In the genomic region with DNA sequence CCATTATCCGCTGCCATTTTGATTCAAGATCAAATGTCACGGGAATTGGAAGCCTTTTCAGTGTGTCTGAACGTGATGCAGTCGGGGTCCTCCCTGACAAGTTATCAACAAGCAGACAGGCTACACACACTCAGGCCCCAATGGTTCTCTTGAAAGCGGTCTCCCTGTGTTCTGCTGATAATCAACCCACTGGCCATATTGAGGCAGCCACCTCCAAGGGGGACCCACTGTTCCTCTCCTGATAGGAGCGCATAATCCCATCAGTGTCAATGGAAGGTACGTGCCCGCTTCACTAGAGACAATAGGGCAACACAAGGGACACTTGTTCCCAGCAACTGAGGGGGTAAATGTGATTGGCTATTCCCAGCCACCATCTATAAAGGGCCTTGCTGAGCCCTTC, we compare ENCODE assay signal across 10 mouse cellular contexts.
DNase-seq lines count a peak whose midpoint lies in the region; ATAC-seq and TF ChIP-seq lines count a peak whose summit lies in the region.
"Had no signal": no experiment of that assay in that cellular context is flagged by ENCODE, and none has a peak within 500 bp of the region (broad histone marks: within the 10 kb centered on the region; RNA-seq: fewer than 3 reads in every experiment).

No protein-coding gene starts in this region.

- H3K4me3 ChIP-seq in midbrain, embryonic 10.5 days = no peak overlapping the region
- no peak overlapping the region for H3K4me3 ChIP-seq in midbrain, postnatal 0 days (ENCODE audit: low read depth, low read length)
- no peak overlapping the region for H3K4me3 ChIP-seq in forebrain, embryonic 12.5 days (replicated peaks)
- H3K4me3 ChIP-seq in liver, embryonic 16.5 days (ENCODE audit: low read depth, low read length) = no peak overlapping the region
- H3K4me3 ChIP-seq in thymus, adult 2 months (ENCODE audit: control insufficient read depth, insufficient read depth, low read length) = no peak overlapping the region

- WGBS in midbrain, embryonic 10.5 days = 20% methylated on average over 8 of the region's 8 CpGs
- 26% methylated on average over 8 of the region's 8 CpGs for WGBS in midbrain, postnatal 0 days
- WGBS in forebrain, embryonic 12.5 days = 9% methylated on average over 8 of the region's 8 CpGs
- 34% methylated on average over 8 of the region's 8 CpGs for WGBS in liver, embryonic 16.5 days (ENCODE audit: insufficient replicate concordance)
- 97% methylated on average over 8 of the region's 8 CpGs for WGBS in thymus, adult 2 months

- DNase-seq in midbrain, embryonic 10.5 days (ENCODE audit: low spot score) = peak; percentile 83
- no peak for DNase-seq in midbrain, postnatal 0 days (ENCODE audit: low spot score)
- peak; percentile 23 for DNase-seq in yolk sac, embryonic 10.5 days (ENCODE audit: low spot score)
- no peak for DNase-seq in thymus, adult 2 months
- DNase-seq in adrenal gland, postnatal 14 days = no peak
- no peak for DNase-seq in spleen, adult 12 weeks (ENCODE audit: low spot score)
- DNase-seq: kidney, postnatal 36 days had no signal

- no peak overlapping the region for H3K4me2 ChIP-seq in midbrain, postnatal 0 days (ENCODE audit: low read depth, low read length, poor library complexity, severe bottlenecking)
- H3K4me2 ChIP-seq in forebrain, embryonic 12.5 days = no peak overlapping the region
- H3K4me2 ChIP-seq in liver, embryonic 16.5 days (ENCODE audit: low read depth, low read length) = peak overlapping the region; percentile 31

- H3K27me3 ChIP-seq in midbrain, embryonic 10.5 days (ENCODE audit: low read depth, poor library complexity, severe bottlenecking) = peaks cover 83% of the 10 kb centered on the region
- no peaks in the 10 kb centered on the region for H3K27me3 ChIP-seq in midbrain, postnatal 0 days (ENCODE audit: insufficient read depth, low read length)
- peaks cover 75% of the 10 kb centered on the region for H3K27me3 ChIP-seq in forebrain, embryonic 12.5 days
- no peaks in the 10 kb centered on the region for H3K27me3 ChIP-seq in liver, embryonic 16.5 days (ENCODE audit: control insufficient read depth, insufficient read depth, low read depth, low read length)
- H3K27me3 ChIP-seq in thymus, adult 2 months (ENCODE audit: control insufficient read depth, insufficient read depth, low read length) = no peaks in the 10 kb centered on the region

- peak overlapping the region; percentile 80 for H3K27ac ChIP-seq in midbrain, embryonic 10.5 days (replicated peaks)
- H3K27ac ChIP-seq in midbrain, postnatal 0 days (ENCODE audit: low read depth, low read length) = no peak overlapping the region
- H3K27ac ChIP-seq in forebrain, embryonic 12.5 days = no peak overlapping the region
- peak overlapping the region; percentile 73 for H3K27ac ChIP-seq in liver, embryonic 16.5 days (ENCODE audit: low read length)
- no peak overlapping the region for H3K27ac ChIP-seq in thymus, adult 2 months (ENCODE audit: control insufficient read depth, insufficient read depth, low read length)
- H3K27ac ChIP-seq: macrophage had no signal

- no peak overlapping the region for H3K9ac ChIP-seq in midbrain, postnatal 0 days (replicated peaks; ENCODE audit: low read length, poor library complexity, severe bottlenecking)
- H3K9ac ChIP-seq in forebrain, embryonic 12.5 days = no peak overlapping the region
- no peak overlapping the region for H3K9ac ChIP-seq in liver, embryonic 16.5 days (ENCODE audit: low read depth, low read length)

- H3K4me1 ChIP-seq in midbrain, embryonic 10.5 days = peaks cover 62% of the 10 kb centered on the region
- no peaks in the 10 kb centered on the region for H3K4me1 ChIP-seq in midbrain, postnatal 0 days (ENCODE audit: insufficient read depth, low read length)
- peaks cover 46% of the 10 kb centered on the region for H3K4me1 ChIP-seq in forebrain, embryonic 12.5 days
- peaks cover 40% of the 10 kb centered on the region for H3K4me1 ChIP-seq in liver, embryonic 16.5 days (ENCODE audit: control insufficient read depth, low read depth, low read length)
- H3K4me1 ChIP-seq in thymus, adult 2 months (replicated peaks; ENCODE audit: control insufficient read depth, insufficient read depth, low read length) = no peaks in the 10 kb centered on the region

- H3K36me3 ChIP-seq in midbrain, embryonic 10.5 days = no peaks in the 10 kb centered on the region
- H3K36me3 ChIP-seq in midbrain, postnatal 0 days (ENCODE audit: insufficient read depth, low read length) = no peaks in the 10 kb centered on the region
- no peaks in the 10 kb centered on the region for H3K36me3 ChIP-seq in forebrain, embryonic 12.5 days (replicated peaks)
- no peaks in the 10 kb centered on the region for H3K36me3 ChIP-seq in liver, embryonic 16.5 days (ENCODE audit: control insufficient read depth, insufficient read depth)
- H3K36me3 ChIP-seq in thymus, adult 2 months (ENCODE audit: control insufficient read depth, insufficient read depth, low read length) = no peaks in the 10 kb centered on the region

- H3K9me3 ChIP-seq in midbrain, embryonic 10.5 days (replicated peaks) = no peaks in the 10 kb centered on the region
- no peaks in the 10 kb centered on the region for H3K9me3 ChIP-seq in midbrain, postnatal 0 days (ENCODE audit: low read length)
- H3K9me3 ChIP-seq in forebrain, embryonic 12.5 days = no peaks in the 10 kb centered on the region
- H3K9me3 ChIP-seq in liver, embryonic 16.5 days (replicated peaks; ENCODE audit: control insufficient read depth, low read length) = no peaks in the 10 kb centered on the region

- ATAC-seq in midbrain, postnatal 0 days (ENCODE audit: low FRiP score) = no peak
- peak; percentile 85 for ATAC-seq in forebrain, embryonic 12.5 days (ENCODE audit: low FRiP score)
- ATAC-seq in liver, embryonic 16.5 days (ENCODE audit: low read depth) = peak; percentile 97

- TF ChIP-seq CTCF in midbrain, postnatal 0 days (IDR thresholded peaks at IDR 0.05) = no peak
- TF ChIP-seq CTCF in thymus, adult 2 months (IDR thresholded peaks at IDR 0.05; ENCODE audit: borderline replicate concordance, control insufficient read depth, extremely low read depth, insufficient read depth, low read length, poor library complexity) = no peak

- no peak for TF ChIP-seq POLR2A in thymus, adult 2 months (IDR thresholded peaks at IDR 0.05; ENCODE audit: control insufficient read depth, extremely low read depth, insufficient read depth, low read length, poor library complexity)

Comparison
In these comparisons a context has a peak if more than half of its experiments do, and no peak if none do; other contexts are left out.
1. DNase-seq: peak in midbrain, embryonic 10.5 days (single experiment) and yolk sac, embryonic 10.5 days (single experiment); none in midbrain, postnatal 0 days (single experiment), thymus, adult 2 months (single experiment), adrenal gland, postnatal 14 days (single experiment) and spleen, adult 12 weeks (single experiment).
2. H3K27ac ChIP-seq: peak in midbrain, embryonic 10.5 days (single experiment) and liver, embryonic 16.5 days (single experiment); none in midbrain, postnatal 0 days (single experiment), forebrain, embryonic 12.5 days (single experiment) and thymus, adult 2 months (single experiment).